Mouse (Mus musculus) megakaryocyte, embryonic 14.5 days (primary cell): Measurements from ENCODE around the gene Sh3tc1.

ENCODE experiments used
- FLI1 ChIP-seq: IDR thresholded peaks from 2 replicates; pipeline ENCODE4 v1.6.1; 2012; ENCODE audit warnings: low read length, inconsistent platforms, mixed read lengths
- GATA1 ChIP-seq: IDR thresholded peaks from 3 replicates; pipeline ENCODE4 v1.6.1; 2012; ENCODE audit warnings: mixed read lengths, low read length, inconsistent platforms, borderline replicate concordance

GRCm38 (mm10) chr5:35695815-35696214 lies 44.0 kb downstream of the Sh3tc1 start:
- no peak for TF ChIP-seq GATA1
- TF ChIP-seq FLI1: no peak
